Mouse (Mus musculus) intestine, embryonic 16.5 days (tissue): Measurements from ENCODE around the gene Pcgf6. TPM values are rescaled to one million over a fixed set of nuclear protein-coding genes. Genes with fewer than 3 reads are reported as not detected.

ENCODE experiments used
- ATAC-seq: fragments of 200-750 bp; cut with Nextera tagmentation; 2 replicates; pipeline ENCODE4 v1.8.0; 2017; ENCODE audit warnings: moderate TSS enrichment, moderate library complexity
- H3K27ac ChIP-seq: fragments of 300-500 bp; sonication (generic); 2 replicates; pipeline ENCODE4 v1.5.1; 2014; ENCODE audit warnings: mild to moderate bottlenecking, low read length
- H3K27me3 ChIP-seq: fragments of 300-500 bp; sonication (generic); replicated peaks from 2 replicates; pipeline ENCODE4 v1.6.1; 2014; ENCODE audit warnings: low read length, control low read depth, mixed read lengths; ENCODE audit not compliant: control insufficient read depth, insufficient read depth
- H3K36me3 ChIP-seq: fragments of 300-500 bp; sonication (generic); 2 replicates; pipeline ENCODE4 v1.6.1; 2014; ENCODE audit warnings: low read length, control low read depth; ENCODE audit not compliant: control insufficient read depth, insufficient read depth
- H3K4me1 ChIP-seq: fragments of 300-500 bp; sonication (generic); 2 replicates; pipeline ENCODE4 v1.6.1; 2014; ENCODE audit warnings: low read length, control low read depth, mixed read lengths; ENCODE audit not compliant: control insufficient read depth, insufficient read depth
- H3K4me2 ChIP-seq: fragments of 300-500 bp; sonication (generic); 2 replicates; pipeline ENCODE4 v1.6.1; 2014; ENCODE audit warnings: low read depth, low read length, control low read depth
- H3K4me3 ChIP-seq: fragments of 300-500 bp; sonication (generic); 2 replicates; pipeline ENCODE4 v1.5.1; 2014; ENCODE audit warnings: mild to moderate bottlenecking, low read length
- H3K9ac ChIP-seq: fragments of 300-500 bp; sonication (generic); 2 replicates; pipeline ENCODE4 v1.6.1; 2014; ENCODE audit warnings: low read depth, low read length
- H3K9me3 ChIP-seq: fragments of 300-500 bp; sonication (generic); 2 replicates; pipeline ENCODE4 v1.6.1; 2016; ENCODE audit warnings: low read length, control low read depth; ENCODE audit not compliant: control insufficient read depth
- WGBS: fragments of 180-500 bp; shearing (Covaris S2); extraction: QIAGEN DNeasy Blood & Tissue Kit; methylation state at CpG from one replicate; pipeline ENCODE4 v1.1.7; 2014; 5-methylcytosine and 5-hydroxymethylcytosine counted together
- polyA plus RNA-seq: library from polyadenylated mRNA; unstranded; fragments of >200 nt; fragmentation: Nextera tagmentation; extraction: Ambion mirVana; gene quantifications from 2 replicates; pipeline ENCODE4 v1.2.1, GENCODE M21; 2015

Gene Pcgf6
- polyA plus RNA-seq, 1 experiment from 2014 or later = 16.7 TPM

- Histone ChIP-seq H3K4me2 (no peak overlapping the region), H3K9ac (no peak overlapping the region), H3K9me3 (no peaks in the 10 kb centered on the region), H3K4me1 (no peaks in the 10 kb centered on the region), H3K27ac (no peak overlapping the region), H3K36me3 (0 out of 2 replicates have a peak, but pooled peaks cover 12% of the 10 kb centered on the region), H3K4me3 (no peak overlapping the region), H3K27me3 (no peaks in the 10 kb centered on the region)
- 83% methylated on average over 4 of the region's 4 CpGs for WGBS
- ATAC-seq = no peak
Observed at GRCm38 (mm10) chr19:47034916-47035315, 15.8 kb downstream of the Pcgf6 start.

- H3K9me3 ChIP-seq = no peaks in the 10 kb centered on the region
- ATAC-seq = no peak
- 0 out of 2 replicates have a peak, but pooled peaks cover 7% of the 10 kb centered on the region for H3K36me3 ChIP-seq
- no peak overlapping the region for H3K4me2 ChIP-seq
- WGBS = 91% methylated on average over 6 of the region's 6 CpGs
- H3K27ac ChIP-seq = no peak overlapping the region
- H3K4me3 ChIP-seq = no peak overlapping the region
- no peak overlapping the region for H3K9ac ChIP-seq
- H3K4me1 ChIP-seq = no peaks in the 10 kb centered on the region
- H3K27me3 ChIP-seq = no peaks in the 10 kb centered on the region
Observed at GRCm38 (mm10) chr19:47031770-47032169, 18.9 kb downstream of the Pcgf6 start.

GRCm38 (mm10) chr19:47029796-47030195, 20.9 kb downstream of the Pcgf6 start:
- Histone ChIP-seq H3K27me3 (no peaks in the 10 kb centered on the region), H3K4me2 (no peak overlapping the region), H3K9ac (no peak overlapping the region), H3K36me3 (0 out of 2 replicates have a peak, but pooled peaks cover 5% of the 10 kb centered on the region), H3K4me1 (no peaks in the 10 kb centered on the region), H3K27ac (no peak overlapping the region), H3K4me3 (no peak overlapping the region), H3K9me3 (no peaks in the 10 kb centered on the region)
- WGBS = 76% methylated on average over 9 of the region's 9 CpGs
- no peak for ATAC-seq

GRCm38 (mm10) chr19:47026513-47026912, 24.2 kb downstream of the Pcgf6 start:
- no peaks in the 10 kb centered on the region for H3K9me3 ChIP-seq
- ATAC-seq = no peak
- no peak overlapping the region for H3K27ac ChIP-seq
- no peak overlapping the region for H3K4me3 ChIP-seq
- no peaks in the 10 kb centered on the region for H3K4me1 ChIP-seq
- no peaks in the 10 kb centered on the region for H3K27me3 ChIP-seq
- H3K4me2 ChIP-seq = no peak overlapping the region
- no peaks in the 10 kb centered on the region for H3K36me3 ChIP-seq
- no peak overlapping the region for H3K9ac ChIP-seq
- 84% methylated on average over 4 of the region's 4 CpGs for WGBS

GRCm38 (mm10) chr19:47024954-47025353, 25.8 kb downstream of the Pcgf6 start:
- Histone ChIP-seq H3K4me1 (no peaks in the 10 kb centered on the region), H3K27ac (no peak overlapping the region), H3K9me3 (no peaks in the 10 kb centered on the region), H3K36me3 (no peaks in the 10 kb centered on the region), H3K9ac (no peak overlapping the region), H3K4me3 (no peak overlapping the region), H3K27me3 (no peaks in the 10 kb centered on the region), H3K4me2 (no peak overlapping the region)
- WGBS = 62% methylated on average over 10 of the region's 10 CpGs
- ATAC-seq = no peak

DNA sequence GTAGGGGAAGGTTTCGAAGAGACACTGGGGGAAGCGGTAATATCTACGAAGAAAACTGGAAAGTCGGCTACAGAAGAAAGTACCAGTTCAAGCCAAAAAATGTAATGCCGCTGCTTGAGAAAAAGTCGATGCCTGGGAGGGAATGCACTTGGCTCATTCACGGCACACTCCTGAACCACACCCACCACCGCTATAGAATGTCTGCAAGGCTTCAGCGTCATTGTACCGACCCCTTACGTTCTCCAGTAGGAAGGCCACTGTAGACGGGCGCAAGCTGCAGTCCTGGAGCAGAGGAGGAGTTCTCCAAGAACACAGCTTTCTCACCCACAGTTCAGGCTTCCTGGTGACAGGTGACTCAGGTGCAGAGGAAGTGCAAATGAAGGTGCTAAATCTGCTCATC, 27.2 kb downstream of the Pcgf6 start:
- H3K27me3 ChIP-seq = no peaks in the 10 kb centered on the region
- H3K36me3 ChIP-seq = no peaks in the 10 kb centered on the region
- no peak overlapping the region for H3K27ac ChIP-seq
- H3K9me3 ChIP-seq = no peaks in the 10 kb centered on the region
- ATAC-seq = no peak
- no peak overlapping the region for H3K4me2 ChIP-seq
- H3K4me3 ChIP-seq = no peak overlapping the region
- H3K4me1 ChIP-seq = no peaks in the 10 kb centered on the region
- H3K9ac ChIP-seq = no peak overlapping the region
- 85% methylated on average over 13 of the region's 13 CpGs for WGBS

DNA sequence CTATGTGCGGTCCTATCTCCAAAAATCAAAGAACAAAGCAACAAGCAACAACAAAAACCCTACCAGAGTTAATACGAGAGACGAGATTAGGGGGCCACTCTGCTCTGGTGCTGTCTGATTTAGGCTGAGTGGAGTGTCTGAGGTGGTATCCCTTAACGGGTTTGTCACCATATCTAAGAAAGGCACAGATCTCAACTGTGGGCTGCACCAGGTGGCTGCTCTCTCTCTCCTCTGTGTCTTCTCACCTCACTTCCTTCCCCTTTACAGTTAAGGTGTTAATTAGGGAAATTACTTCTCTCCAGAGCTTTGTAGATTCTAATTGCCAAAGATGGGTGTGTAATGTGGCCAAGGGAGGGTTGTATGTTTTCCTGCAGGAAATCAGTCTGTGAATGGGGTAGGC, 28.0 kb downstream of the Pcgf6 start:
- Histone ChIP-seq H3K9ac (no peak overlapping the region), H3K4me1 (no peaks in the 10 kb centered on the region), H3K4me2 (no peak overlapping the region), H3K9me3 (no peaks in the 10 kb centered on the region), H3K36me3 (no peaks in the 10 kb centered on the region), H3K4me3 (no peak overlapping the region), H3K27me3 (peaks cover 7% of the 10 kb centered on the region), H3K27ac (no peak overlapping the region)
- ATAC-seq = no peak
- 91% methylated on average over 4 of the region's 4 CpGs for WGBS

DNA sequence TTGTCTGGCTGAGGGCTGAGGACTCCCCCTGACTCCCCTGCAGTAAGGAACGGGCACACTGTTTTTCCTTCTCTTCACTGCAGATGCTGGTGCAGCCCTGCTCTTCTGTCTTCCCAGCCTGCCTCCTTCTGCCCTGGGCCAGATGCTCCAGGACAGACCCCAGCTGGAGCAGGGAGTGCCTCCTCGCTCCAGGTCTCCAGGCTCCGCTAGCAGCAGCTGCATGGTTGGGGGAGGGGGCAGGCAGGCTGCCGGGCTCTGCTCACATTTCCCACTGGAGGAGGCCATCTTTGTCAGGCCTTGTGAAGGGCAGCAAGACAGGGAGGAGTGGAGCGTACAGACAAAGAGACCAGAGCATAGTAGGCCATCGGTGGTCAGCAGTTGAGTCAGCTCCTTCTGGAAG, 31.4 kb downstream of the Pcgf6 start:
- H3K4me3 ChIP-seq = no peak overlapping the region
- H3K9me3 ChIP-seq = no peaks in the 10 kb centered on the region
- peaks cover 12% of the 10 kb centered on the region for H3K4me1 ChIP-seq
- H3K27ac ChIP-seq = no peak overlapping the region
- WGBS = 22% methylated on average over 6 of the region's 6 CpGs
- H3K27me3 ChIP-seq = peaks cover 28% of the 10 kb centered on the region
- H3K4me2 ChIP-seq = no peak overlapping the region
- no peak for ATAC-seq
- no peaks in the 10 kb centered on the region for H3K36me3 ChIP-seq
- no peak overlapping the region for H3K9ac ChIP-seq

DNA sequence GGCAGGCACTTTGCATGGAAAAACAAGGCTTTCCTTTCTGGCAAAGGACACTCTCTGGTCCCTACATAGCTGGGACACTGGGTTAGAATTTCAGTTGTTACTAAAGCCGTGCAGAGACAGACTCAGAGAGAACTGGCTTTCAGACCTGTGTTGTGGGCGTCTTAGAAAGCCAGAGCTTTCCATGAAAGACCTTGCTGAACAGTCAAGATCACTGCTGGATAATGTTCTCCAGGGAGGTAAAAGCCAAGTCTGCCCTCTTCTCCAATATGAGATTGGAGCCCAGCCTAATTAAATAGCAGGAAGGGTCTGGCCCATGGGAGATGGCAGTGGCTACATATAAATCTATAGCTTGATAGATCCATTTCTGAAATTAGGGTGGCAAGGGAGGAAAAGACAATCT, 32.4 kb downstream of the Pcgf6 start:
- Histone ChIP-seq H3K27ac (no peak overlapping the region), H3K4me2 (no peak overlapping the region), H3K27me3 (peaks cover 38% of the 10 kb centered on the region), H3K36me3 (no peaks in the 10 kb centered on the region), H3K9me3 (no peaks in the 10 kb centered on the region), H3K4me3 (no peak overlapping the region), H3K9ac (no peak overlapping the region), H3K4me1 (peaks cover 13% of the 10 kb centered on the region)
- ATAC-seq = no peak
- 45% methylated on average over 2 of the region's 2 CpGs for WGBS

DNA sequence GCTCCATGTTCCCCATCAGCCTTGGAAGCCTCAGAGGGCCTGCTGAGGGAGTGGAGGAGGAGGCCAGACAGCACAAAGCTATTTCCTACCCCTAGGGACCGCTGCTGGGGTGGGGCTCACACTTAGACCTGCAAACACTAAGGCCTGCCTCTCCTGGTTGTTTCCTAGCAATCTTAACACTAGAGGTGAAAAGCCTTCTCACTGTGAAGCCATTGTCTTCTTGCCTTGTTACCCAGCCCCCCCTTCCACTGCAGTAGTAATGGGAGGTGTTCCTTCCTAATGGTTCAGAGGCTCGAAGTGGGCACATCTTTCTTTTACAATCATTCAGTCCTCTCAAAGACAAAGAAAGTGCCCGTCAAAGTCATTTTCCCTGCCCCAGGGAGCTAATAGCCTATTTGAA, 32.9 kb downstream of the Pcgf6 start:
- no peak for ATAC-seq
- Histone ChIP-seq H3K9me3 (no peaks in the 10 kb centered on the region), H3K36me3 (no peaks in the 10 kb centered on the region), H3K27ac (no peak overlapping the region), H3K4me1 (peaks cover 13% of the 10 kb centered on the region), H3K27me3 (peaks cover 43% of the 10 kb centered on the region), H3K4me3 (no peak overlapping the region), H3K9ac (no peak overlapping the region), H3K4me2 (no peak overlapping the region)
- 6% methylated on average over 3 of the region's 3 CpGs for WGBS
